Mouse (Mus musculus): ENCODE measurements around the gene Adamtsl2. TPM values are rescaled to one million over a fixed set of nuclear protein-coding genes. Genes with fewer than 3 reads are reported as not detected.

The Adamtsl2 gene
- polyA plus RNA-seq, 2 experiments = 9.3 to 16.1 TPM

DNA sequence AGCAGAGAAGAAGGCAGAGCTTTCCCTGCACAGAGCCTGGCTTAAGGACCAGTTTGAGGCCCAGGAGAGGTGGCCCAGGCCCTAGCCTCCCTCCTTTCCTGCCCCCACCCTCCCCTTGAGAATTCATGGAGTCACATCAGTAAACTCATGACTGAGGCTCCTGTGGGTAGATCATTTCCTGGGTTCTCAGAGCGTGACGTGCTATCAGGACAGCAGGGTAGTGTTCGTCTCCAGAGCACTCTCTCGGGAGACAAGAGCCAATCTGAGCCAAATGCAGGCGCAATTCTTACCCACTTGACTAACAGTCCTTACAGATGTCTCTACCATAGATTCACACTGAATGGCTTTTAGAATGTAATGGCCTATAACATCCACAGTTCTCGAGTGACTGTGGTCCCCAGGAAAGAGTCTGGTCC is 18.1 kb downstream of the Adamtsl2 start:
- Histone ChIP-seq H3K4me3 (replicated peaks; ENCODE audit: low read length) (no peak overlapping the region), H3K4me1 (ENCODE audit: control insufficient read depth, insufficient read depth, low read length) (peaks cover 19% of the 10 kb centered on the region), H3K27me3 (ENCODE audit: control insufficient read depth, insufficient read depth, low read length) (no peaks in the 10 kb centered on the region), H3K9ac (ENCODE audit: low read depth, low read length, severe bottlenecking) (peak overlapping the region; percentile 4; the same call in 1 of the 2 replicates), H3K4me2 (replicated peaks; ENCODE audit: low read depth, low read length, severe bottlenecking) (no peak overlapping the region), H3K9me3 (ENCODE audit: control insufficient read depth, low read length) (no peaks in the 10 kb centered on the region), H3K27ac (replicated peaks; ENCODE audit: low read depth, low read length) (no peak overlapping the region), H3K36me3 (ENCODE audit: control insufficient read depth, insufficient read depth, low read length) (no peaks in the 10 kb centered on the region)
- no peak for TF ChIP-seq POLR2A (IDR thresholded peaks at IDR 0.05; ENCODE audit: borderline replicate concordance, extremely low read depth, insufficient read depth, insufficient read length)
- WGBS = 68% methylated on average over 6 of the region's 6 CpGs
- ATAC-seq (ENCODE audit: low FRiP score, low read depth) (no peak), DNase-seq (ENCODE audit: low spot score) (no peak)

DNA sequence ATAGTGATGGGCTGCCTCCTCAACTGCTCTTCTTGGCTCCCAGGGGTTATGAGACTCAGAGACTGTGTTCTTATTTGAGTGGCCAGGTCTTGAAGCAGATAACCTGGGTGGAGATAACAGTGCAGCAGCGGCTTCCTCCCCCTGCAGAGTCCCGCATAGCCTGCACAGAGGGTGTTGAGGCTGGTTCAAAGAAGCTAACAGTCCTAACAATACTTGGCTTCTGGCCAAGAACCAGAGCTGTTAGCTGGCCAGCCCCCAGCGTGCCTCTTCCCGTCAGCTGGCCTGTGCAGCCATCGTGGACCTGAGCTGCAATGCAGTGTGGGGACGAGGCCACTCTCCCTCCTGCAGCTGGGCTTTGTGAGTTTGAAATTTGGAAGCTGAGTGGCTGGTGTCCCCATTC is 18.6 kb downstream of the Adamtsl2 start:
- Histone ChIP-seq H3K4me1 (ENCODE audit: control insufficient read depth, insufficient read depth, low read length) (peaks cover 19% of the 10 kb centered on the region), H3K4me2 (replicated peaks; ENCODE audit: low read depth, low read length, severe bottlenecking) (no peak overlapping the region), H3K27me3 (ENCODE audit: control insufficient read depth, insufficient read depth, low read length) (no peaks in the 10 kb centered on the region), H3K27ac (replicated peaks; ENCODE audit: low read depth, low read length) (no peak overlapping the region), H3K4me3 (replicated peaks; ENCODE audit: low read length) (no peak overlapping the region), H3K9ac (ENCODE audit: low read depth, low read length, severe bottlenecking) (peak overlapping the region; percentile 7; the same call in 1 of the 2 replicates), H3K9me3 (ENCODE audit: control insufficient read depth, low read length) (no peaks in the 10 kb centered on the region), H3K36me3 (ENCODE audit: control insufficient read depth, insufficient read depth, low read length) (no peaks in the 10 kb centered on the region)
- peak; percentile 87 for DNase-seq (ENCODE audit: low spot score)
- peak; percentile 72; the same call in 1 of the 2 replicates for ATAC-seq (ENCODE audit: low FRiP score, low read depth)
- no peak for TF ChIP-seq POLR2A (IDR thresholded peaks at IDR 0.05; ENCODE audit: borderline replicate concordance, extremely low read depth, insufficient read depth, insufficient read length)
- WGBS = 9% methylated on average over 6 of the region's 6 CpGs

DNA sequence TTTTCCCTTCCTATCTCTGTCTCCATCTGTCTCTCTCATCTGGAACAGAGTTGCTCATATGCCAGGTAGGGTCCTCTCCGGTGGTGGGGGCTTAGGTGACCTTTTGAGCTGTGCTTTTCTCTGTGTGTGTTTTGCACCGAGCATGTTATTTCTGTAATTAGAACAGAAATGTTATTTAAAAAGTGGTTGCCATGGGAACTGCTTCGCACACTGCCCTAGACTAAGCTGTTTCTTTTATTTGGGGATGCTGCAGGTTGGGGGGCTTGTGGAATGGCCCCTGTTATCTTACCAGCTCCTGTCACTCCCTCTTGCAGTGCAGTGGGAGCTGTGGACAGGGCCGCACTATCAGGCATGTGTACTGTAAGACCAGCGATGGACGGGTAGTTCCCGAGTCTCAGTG is 24.4 kb downstream of the Adamtsl2 start:
- TF ChIP-seq POLR2A (IDR thresholded peaks at IDR 0.05; ENCODE audit: borderline replicate concordance, extremely low read depth, insufficient read depth, insufficient read length) = no peak
- Histone ChIP-seq H3K4me3 (replicated peaks; ENCODE audit: low read length) (no peak overlapping the region), H3K27me3 (ENCODE audit: control insufficient read depth, insufficient read depth, low read length) (no peaks in the 10 kb centered on the region), H3K36me3 (ENCODE audit: control insufficient read depth, insufficient read depth, low read length) (no peaks in the 10 kb centered on the region), H3K4me1 (ENCODE audit: control insufficient read depth, insufficient read depth, low read length) (peaks cover 1% of the 10 kb centered on the region; the same call in 1 of the 2 replicates), H3K4me2 (replicated peaks; ENCODE audit: low read depth, low read length, severe bottlenecking) (no peak overlapping the region), H3K9me3 (ENCODE audit: control insufficient read depth, low read length) (no peaks in the 10 kb centered on the region), H3K9ac (ENCODE audit: low read depth, low read length, severe bottlenecking) (no peak overlapping the region), H3K27ac (replicated peaks; ENCODE audit: low read depth, low read length) (no peak overlapping the region)
- DNase-seq (ENCODE audit: low spot score) (no peak), ATAC-seq (ENCODE audit: low FRiP score, low read depth) (no peak)
- WGBS = 71% methylated on average over 7 of the region's 7 CpGs

DNA sequence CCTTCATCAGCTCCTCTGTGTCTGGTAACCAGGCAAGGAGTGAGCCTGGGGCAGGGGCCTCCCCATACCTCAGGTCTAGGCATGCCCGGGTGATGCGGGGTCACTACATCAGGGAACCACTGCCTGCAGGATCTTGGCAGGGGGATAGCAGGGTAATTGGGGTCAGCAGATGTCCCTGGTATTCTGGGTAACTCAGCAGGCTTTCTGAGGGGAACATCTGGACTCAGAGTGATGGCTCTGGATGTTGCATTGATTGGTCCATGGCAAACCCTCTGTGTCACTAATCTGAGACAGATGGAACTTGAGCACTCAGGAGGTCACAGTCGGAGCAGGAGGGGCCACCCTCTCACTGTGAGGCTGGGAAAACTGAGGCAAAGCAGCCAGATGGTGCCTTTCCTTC is 27.6 kb downstream of the Adamtsl2 start:
- no peak for TF ChIP-seq POLR2A (IDR thresholded peaks at IDR 0.05; ENCODE audit: borderline replicate concordance, extremely low read depth, insufficient read depth, insufficient read length)
- no peaks in the 10 kb centered on the region for H3K9me3 ChIP-seq (ENCODE audit: control insufficient read depth, low read length)
- DNase-seq (ENCODE audit: low spot score) = no peak
- H3K36me3 ChIP-seq (ENCODE audit: control insufficient read depth, insufficient read depth, low read length) = no peaks in the 10 kb centered on the region
- no peak overlapping the region for H3K4me2 ChIP-seq (replicated peaks; ENCODE audit: low read depth, low read length, severe bottlenecking)
- no peaks in the 10 kb centered on the region for H3K27me3 ChIP-seq (ENCODE audit: control insufficient read depth, insufficient read depth, low read length)
- no peak overlapping the region for H3K27ac ChIP-seq (replicated peaks; ENCODE audit: low read depth, low read length)
- H3K4me1 ChIP-seq (ENCODE audit: control insufficient read depth, insufficient read depth, low read length) = no peaks in the 10 kb centered on the region
- 14% methylated on average over 3 of the region's 3 CpGs for WGBS
- no peak overlapping the region for H3K4me3 ChIP-seq (replicated peaks; ENCODE audit: low read length)
- H3K9ac ChIP-seq (ENCODE audit: low read depth, low read length, severe bottlenecking) = no peak overlapping the region
- no peak for ATAC-seq (ENCODE audit: low FRiP score, low read depth)

DNA sequence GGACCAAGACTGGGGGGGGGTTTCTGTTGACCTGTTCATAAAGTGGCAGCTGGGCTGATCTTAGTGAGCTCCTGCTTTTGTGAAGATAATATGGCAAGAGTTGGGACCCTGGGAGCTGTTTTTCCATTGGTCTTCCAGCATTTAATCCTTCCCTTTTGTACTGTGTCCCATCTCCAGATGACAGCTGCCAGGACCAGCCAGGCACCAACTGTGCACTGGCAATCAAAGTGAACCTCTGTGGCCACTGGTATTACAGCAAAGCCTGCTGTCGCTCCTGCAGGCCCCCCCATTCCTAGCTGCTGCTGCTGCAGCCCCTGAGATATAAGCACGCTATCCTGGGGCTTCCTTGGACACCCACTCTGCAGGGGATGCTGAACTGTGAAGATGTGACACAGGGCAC is 29.0 kb downstream of the Adamtsl2 start:
- no peak for DNase-seq (ENCODE audit: low spot score)
- Histone ChIP-seq H3K4me1 (ENCODE audit: control insufficient read depth, insufficient read depth, low read length) (no peaks in the 10 kb centered on the region), H3K4me3 (replicated peaks; ENCODE audit: low read length) (no peak overlapping the region), H3K36me3 (ENCODE audit: control insufficient read depth, insufficient read depth, low read length) (no peaks in the 10 kb centered on the region), H3K27me3 (ENCODE audit: control insufficient read depth, insufficient read depth, low read length) (no peaks in the 10 kb centered on the region), H3K9me3 (ENCODE audit: control insufficient read depth, low read length) (no peaks in the 10 kb centered on the region), H3K27ac (replicated peaks; ENCODE audit: low read depth, low read length) (no peak overlapping the region), H3K9ac (ENCODE audit: low read depth, low read length, severe bottlenecking) (no peak overlapping the region), H3K4me2 (replicated peaks; ENCODE audit: low read depth, low read length, severe bottlenecking) (no peak overlapping the region)
- TF ChIP-seq POLR2A (IDR thresholded peaks at IDR 0.05; ENCODE audit: borderline replicate concordance, extremely low read depth, insufficient read depth, insufficient read length) = no peak
- ATAC-seq (ENCODE audit: low FRiP score, low read depth) = no peak; the same call in 1 of the 2 replicates
- WGBS = 77% methylated on average over 2 of the region's 2 CpGs

DNA sequence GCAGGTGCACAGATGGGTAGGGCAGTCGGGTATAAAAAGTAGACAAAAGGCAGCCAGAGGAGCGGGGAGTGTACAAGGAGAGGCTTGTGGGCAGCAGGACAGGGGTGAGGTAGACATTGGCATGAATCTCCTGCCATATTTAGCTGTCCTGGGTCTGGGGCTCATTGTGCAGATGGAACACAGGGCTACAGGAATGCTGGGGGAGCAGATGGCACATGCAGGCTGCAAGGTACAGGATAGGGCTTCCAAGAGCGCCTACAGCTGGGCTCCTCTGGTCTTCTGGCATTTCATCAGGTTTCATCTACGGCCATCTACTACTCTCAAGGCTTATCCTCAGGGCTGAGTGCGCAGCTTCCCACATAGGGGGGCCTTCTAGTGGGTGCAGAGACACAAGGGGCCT is 29.9 kb downstream of the Adamtsl2 start:
- H3K4me3 ChIP-seq (replicated peaks; ENCODE audit: low read length) = no peak overlapping the region
- ATAC-seq (ENCODE audit: low FRiP score, low read depth) = no peak
- H3K9ac ChIP-seq (ENCODE audit: low read depth, low read length, severe bottlenecking) = no peak overlapping the region
- no peaks in the 10 kb centered on the region for H3K27me3 ChIP-seq (ENCODE audit: control insufficient read depth, insufficient read depth, low read length)
- H3K36me3 ChIP-seq (ENCODE audit: control insufficient read depth, insufficient read depth, low read length) = no peaks in the 10 kb centered on the region
- no peak for DNase-seq (ENCODE audit: low spot score)
- no peak for TF ChIP-seq POLR2A (IDR thresholded peaks at IDR 0.05; ENCODE audit: borderline replicate concordance, extremely low read depth, insufficient read depth, insufficient read length)
- no peaks in the 10 kb centered on the region for H3K4me1 ChIP-seq (ENCODE audit: control insufficient read depth, insufficient read depth, low read length)
- 76% methylated on average over 5 of the region's 5 CpGs for WGBS
- H3K27ac ChIP-seq (replicated peaks; ENCODE audit: low read depth, low read length) = no peak overlapping the region
- H3K9me3 ChIP-seq (ENCODE audit: control insufficient read depth, low read length) = no peaks in the 10 kb centered on the region
- H3K4me2 ChIP-seq (replicated peaks; ENCODE audit: low read depth, low read length, severe bottlenecking) = no peak overlapping the region

All from limb, embryonic 14.5 days (tissue).